11 mouse cellular contexts compared by ENCODE assay signal in the genomic region with DNA sequence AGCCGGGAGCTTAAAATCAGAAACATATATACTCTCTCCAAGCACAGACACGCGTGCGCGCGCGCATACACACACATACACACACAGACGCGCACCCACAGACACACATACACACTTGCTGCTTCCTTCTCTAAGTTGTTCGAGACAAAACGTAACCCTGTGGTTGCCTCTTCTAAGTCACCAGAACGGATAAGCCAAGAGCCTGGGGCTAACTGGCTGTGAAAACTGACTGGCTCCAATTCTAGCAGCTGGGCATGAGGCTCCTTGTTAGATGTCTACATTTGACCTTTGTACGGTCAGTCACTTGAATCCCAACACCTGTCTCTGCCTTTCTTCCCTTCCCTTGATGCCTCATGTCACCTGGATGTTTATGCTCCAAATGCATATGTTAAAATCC. TPM values are rescaled to one million over a fixed set of nuclear protein-coding genes. Genes with fewer than 3 reads are reported as not detected.
DNase-seq lines count a peak whose midpoint lies in the region; ATAC-seq and TF ChIP-seq lines count a peak whose summit lies in the region.
"Had no signal": no experiment of that assay in that cellular context is flagged by ENCODE, and none has a peak within 500 bp of the region (broad histone marks: within the 10 kb centered on the region; RNA-seq: fewer than 3 reads in every experiment).

No protein-coding gene starts in this region.

- peak overlapping the region; percentile 37 for H3K4me3 ChIP-seq in heart, embryonic 15.5 days
- H3K4me3 ChIP-seq in heart, adult 2 months, result no peak overlapping the region
- peak overlapping the region; percentile 58 to 61; a peak in 2 of 4 replicates for H3K4me3 ChIP-seq in ES-E14 (ENCODE audit: insufficient read depth in 1 of 2, low read depth in 1 of 2, low read length in 2 of 2, poor library complexity in 1 of 2, severe bottlenecking in 1 of 2)
- H3K4me3 ChIP-seq in forebrain, embryonic 13.5 days, result peak overlapping the region; percentile 46
- H3K4me3 ChIP-seq in midbrain, embryonic 10.5 days, result peak overlapping the region; percentile 68
- H3K4me3 ChIP-seq: erythroblast, embryonic 14.5 days had no signal

- no peak for TF ChIP-seq POLR2A in heart, adult 2 months (IDR thresholded peaks at IDR 0.05; ENCODE audit: insufficient read depth, low read depth, low read length)

- H3K27ac ChIP-seq in heart, embryonic 15.5 days, result no peak overlapping the region
- H3K27ac ChIP-seq in heart, adult 2 months, result no peak overlapping the region
- H3K27ac ChIP-seq in ES-E14 (ENCODE audit: insufficient read depth, low read depth, low read length, poor library complexity, severe bottlenecking), result no peak overlapping the region
- H3K27ac ChIP-seq in forebrain, embryonic 13.5 days, result no peak overlapping the region
- no peak overlapping the region for H3K27ac ChIP-seq in midbrain, embryonic 10.5 days (replicated peaks)

- no peak for ATAC-seq in heart, embryonic 15.5 days (replicated peaks; ENCODE audit: insufficient number of reproducible peaks, insufficient read depth, low FRiP score, low read depth)
- no peak for ATAC-seq in forebrain, embryonic 13.5 days
- ATAC-seq in inflammation-experienced regulatory T-cells, adult 6 months, result no peak

- no peaks in the 10 kb centered on the region for H3K36me3 ChIP-seq in heart, embryonic 15.5 days
- no peaks in the 10 kb centered on the region for H3K36me3 ChIP-seq in heart, adult 2 months (ENCODE audit: control insufficient read depth, insufficient read depth, low read length)
- H3K36me3 ChIP-seq in ES-E14 (ENCODE audit: control insufficient read depth, insufficient read depth, low read length, poor library complexity, severe bottlenecking), result no peaks in the 10 kb centered on the region
- H3K36me3 ChIP-seq in forebrain, embryonic 13.5 days (ENCODE audit: poor library complexity, severe bottlenecking), result no peaks in the 10 kb centered on the region
- no peaks in the 10 kb centered on the region for H3K36me3 ChIP-seq in midbrain, embryonic 10.5 days

- in situ Hi-C loops in ES-E14 (cut with MboI; ENCODE audit: low sequenced_read_pairs in 2 of 2, unreplicated experiment in 2 of 2), result no loop called here

- H3K79me2 ChIP-seq in heart, adult 2 months (replicated peaks; ENCODE audit: control insufficient read depth, insufficient read depth, low read length), result no peaks in the 10 kb centered on the region

- no peak overlapping the region for H3K9ac ChIP-seq in heart, embryonic 15.5 days
- H3K9ac ChIP-seq in heart, adult 2 months (ENCODE audit: low read depth, low read length), result no peak overlapping the region
- no peak overlapping the region for H3K9ac ChIP-seq in ES-E14 (ENCODE audit: insufficient read depth, low read depth, low read length, poor library complexity, severe bottlenecking)
- peak overlapping the region; percentile 43; the same call in 1 of the 2 replicates for H3K9ac ChIP-seq in forebrain, embryonic 13.5 days

- peak overlapping the region; percentile 69; the same call in 1 of the 2 replicates for H3K4me2 ChIP-seq in heart, embryonic 15.5 days
- H3K4me2 ChIP-seq in forebrain, embryonic 13.5 days, result peak overlapping the region; percentile 74

- WGBS in heart, embryonic 15.5 days, result 26% methylated on average over 13 of the region's 13 CpGs
- 27% methylated on average over 13 of the region's 13 CpGs for WGBS in heart, adult 2 months
- 25% methylated on average over 13 of the region's 13 CpGs for WGBS in forebrain, embryonic 13.5 days
- 23% methylated on average over 13 of the region's 13 CpGs for WGBS in midbrain, embryonic 10.5 days

- TF ChIP-seq EP300 in heart, adult 2 months (IDR thresholded peaks at IDR 0.05; ENCODE audit: insufficient read depth, low read depth, low read length), result no peak

- peaks cover 69% of the 10 kb centered on the region for H3K27me3 ChIP-seq in heart, embryonic 15.5 days
- H3K27me3 ChIP-seq in heart, adult 2 months (ENCODE audit: control insufficient read depth, insufficient read depth, low read length), result peaks cover 5% of the 10 kb centered on the region
- H3K27me3 ChIP-seq in forebrain, embryonic 13.5 days, result peaks cover 61% of the 10 kb centered on the region
- H3K27me3 ChIP-seq in midbrain, embryonic 10.5 days (ENCODE audit: low read depth, poor library complexity, severe bottlenecking), result peaks cover 64% of the 10 kb centered on the region

- no peaks in the 10 kb centered on the region for H3K9me3 ChIP-seq in heart, embryonic 15.5 days (replicated peaks)
- no peaks in the 10 kb centered on the region for H3K9me3 ChIP-seq in ES-E14 (ENCODE audit: control insufficient read depth, insufficient read depth, low read depth, low read length)
- H3K9me3 ChIP-seq in forebrain, embryonic 13.5 days (replicated peaks), result no peaks in the 10 kb centered on the region
- no peaks in the 10 kb centered on the region for H3K9me3 ChIP-seq in midbrain, embryonic 10.5 days (replicated peaks)

- DNase-seq in heart, adult 2 months, result no peak
- no peak for DNase-seq in ES-E14 (ENCODE audit: low read depth, low spot score)
- DNase-seq in midbrain, embryonic 10.5 days (ENCODE audit: low spot score), result no peak
- DNase-seq in adrenal gland, adult 8-10 months, result no peak
- no peak for DNase-seq in B cell, adult 2 months
- DNase-seq: lung, adult 18-20 months had no signal

- peaks cover 29% of the 10 kb centered on the region for H3K4me1 ChIP-seq in heart, embryonic 15.5 days (replicated peaks)
- H3K4me1 ChIP-seq in heart, adult 2 months (ENCODE audit: control insufficient read depth, insufficient read depth, low read length), result no peaks in the 10 kb centered on the region
- H3K4me1 ChIP-seq in ES-E14 (ENCODE audit: control insufficient read depth in 2 of 2, insufficient read depth in 2 of 2, low read length in 2 of 2, poor library complexity in 1 of 2), result peaks cover 0 to 13% of the 10 kb centered on the region in 2 experiments; a peak in 2 of 4 replicates
- H3K4me1 ChIP-seq in forebrain, embryonic 13.5 days, result peaks cover 29% of the 10 kb centered on the region
- peaks cover 38% of the 10 kb centered on the region for H3K4me1 ChIP-seq in midbrain, embryonic 10.5 days

- no peak for TF ChIP-seq CTCF in heart, adult 2 months (IDR thresholded peaks at IDR 0.05)

- intact Hi-C loops in heart, adult 2 months (cut with DNase I), result no loop called here

TF ChIP-seq in ES-E14, 5 proteins besides CTCF, POLR2A, EP300 and RAD21:
- TF ChIP-seq MAFK (IDR thresholded peaks at IDR 0.05; ENCODE audit: insufficient read depth, low read depth, low read length), result no peak
- no peak for TF ChIP-seq ZNF384 (IDR thresholded peaks at IDR 0.05; ENCODE audit: low read depth, low read length)
- TF ChIP-seq CHD2 (IDR thresholded peaks at IDR 0.05; ENCODE audit: low read depth, low read length), result no peak
- TF ChIP-seq ZC3H11A (IDR thresholded peaks at IDR 0.05; ENCODE audit: borderline replicate concordance, low read depth, low read length), result no peak
- TF ChIP-seq HCFC1 (IDR thresholded peaks at IDR 0.05; ENCODE audit: borderline replicate concordance, insufficient read depth, low read length), result no peak

RNA-seq across cellular contexts. Expression of gene Grin2a, which starts 0.5 kb away (rescaled TPM):
- 0.44 and 0.49 TPM in 2 replicates for polyA plus RNA-seq in heart, embryonic 15.5 days (2015; fragmentation: Nextera tagmentation; extraction: Ambion mirVana)
- under 1 TPM; 0.07 to 0.10 TPM for total RNA-seq in heart, adult 2 months (2021)
- polyA plus RNA-seq in heart, adult 2 months (2012; rRNA removed), result 0.02 and 0.03 TPM in 2 replicates
- 0.32 and 0.62 TPM in 2 replicates for total RNA-seq in ES-E14 (2012; rRNA removed)
- 1.3 and 2.2 TPM in 2 replicates for polyA plus RNA-seq in forebrain, embryonic 13.5 days (2015; fragmentation: Nextera tagmentation; extraction: Ambion mirVana)
- 1.4 and 1.8 TPM in 2 replicates for polyA plus RNA-seq in midbrain, embryonic 10.5 days (2016; fragmentation: Nextera tagmentation; extraction: Ambion mirVana)
- polyA plus RNA-seq in inflammation-experienced regulatory T-cells, adult 6 months (2017; shearing (Covaris generic)), result not detected
- total RNA-seq in adrenal gland, adult 8-10 months (2022), result 1 to 10 TPM; 1.4 to 3.8 (median 2.4) TPM
- total RNA-seq: CH12.LX had no signal
